Mouse (Mus musculus) kidney, postnatal 0 days (tissue): ENCODE data around the gene Il24. TPM values are rescaled to one million over a fixed set of nuclear protein-coding genes. Genes with fewer than 3 reads are reported as not detected.
A peak's percentile ranks its signal among the peaks of the same experiment; 100 is the strongest.

ENCODE experiments used
- ATAC-seq: fragments of 200-750 bp; cut with Nextera tagmentation; replicated peaks from 2 replicates; pipeline ENCODE4 v1.8.0; 2017; ENCODE audit warnings: low read depth, moderate number of reproducible peaks, moderate TSS enrichment, moderate library complexity; ENCODE audit not compliant: low FRiP score
- DNase-seq: peaks from one replicate; pipeline ENCODE4 v3.0.0-alpha.2; 2016; ENCODE audit warnings: low spot score
- H3K27ac ChIP-seq: fragments of 300-500 bp; sonication (generic); 2 replicates; pipeline ENCODE4 v1.5.1; 2014; ENCODE audit warnings: mild to moderate bottlenecking
- H3K27me3 ChIP-seq: fragments of 300-500 bp; sonication (generic); 2 replicates; pipeline ENCODE4 v1.6.1; 2014; ENCODE audit warnings: low read length, mixed read lengths; ENCODE audit not compliant: insufficient read depth
- H3K36me3 ChIP-seq: fragments of 300-500 bp; sonication (generic); 2 replicates; pipeline ENCODE4 v1.6.1; 2014; ENCODE audit warnings: low read length, mixed read lengths; ENCODE audit not compliant: insufficient read depth
- H3K4me1 ChIP-seq: fragments of 300-500 bp; sonication (generic); replicated peaks from 2 replicates; pipeline ENCODE4 v1.6.1; 2014; ENCODE audit warnings: antibody characterized with exemption, low read length, mixed read lengths; ENCODE audit not compliant: insufficient read depth
- H3K4me2 ChIP-seq: fragments of 300-500 bp; sonication (generic); 2 replicates; pipeline ENCODE4 v1.6.1; 2014; ENCODE audit warnings: mild to moderate bottlenecking, low read length, moderate library complexity, mixed read lengths
- H3K4me3 ChIP-seq: fragments of 300-500 bp; sonication (generic); replicated peaks from 2 replicates; pipeline ENCODE4 v1.5.1; 2014; ENCODE audit warnings: low read depth, low read length
- H3K9ac ChIP-seq: fragments of 300-500 bp; sonication (generic); 2 replicates; pipeline ENCODE4 v1.6.1; 2014; ENCODE audit warnings: low read depth, low read length
- H3K9me3 ChIP-seq: fragments of 300-500 bp; sonication (generic); replicated peaks from 2 replicates; pipeline ENCODE4 v1.6.1; 2016; ENCODE audit warnings: low read length, inconsistent platforms, mixed read lengths
- CTCF ChIP-seq: IDR thresholded peaks from 2 replicates; pipeline ENCODE4 v1.5.1; 2016; ENCODE audit warnings: antibody characterized with exemption, low read depth, mild to moderate bottlenecking, moderate library complexity
- WGBS: fragments of 180-500 bp; shearing (Covaris S2); extraction: QIAGEN DNeasy Blood & Tissue Kit; methylation state at CpG from one replicate; pipeline ENCODE4 v1.1.7; 2014; 5-methylcytosine and 5-hydroxymethylcytosine counted together
- polyA plus RNA-seq: library from polyadenylated mRNA; unstranded; fragments of >200 nt; fragmentation: Nextera tagmentation; extraction: Ambion mirVana; gene quantifications from 2 replicates; pipeline ENCODE4 v1.2.1, GENCODE M21; 2015

Gene Il24
- polyA plus RNA-seq, 1 experiment from 2014 or later = not detected

GRCm38 (mm10) chr1:130844516-130844915 is 42.7 kb downstream of the Il24 start:
- 92% methylated on average over 7 of the region's 7 CpGs for WGBS
- Histone ChIP-seq H3K4me2 (no peak overlapping the region), H3K9ac (no peak overlapping the region), H3K36me3 (no peaks in the 10 kb centered on the region), H3K4me3 (no peak overlapping the region), H3K9me3 (no peaks in the 10 kb centered on the region), H3K27ac (no peak overlapping the region), H3K27me3 (no peaks in the 10 kb centered on the region), H3K4me1 (0 out of 2 replicates have a peak, but pooled peaks cover 4% of the 10 kb centered on the region)
- ATAC-seq (no peak), DNase-seq (no peak)
- TF ChIP-seq CTCF = no peak

GRCm38 (mm10) chr1:130841621-130842020 is 45.6 kb downstream of the Il24 start:
- no peaks in the 10 kb centered on the region for H3K9me3 ChIP-seq
- H3K4me2 ChIP-seq = no peak overlapping the region
- ATAC-seq = no peak
- no peak for TF ChIP-seq CTCF
- 57% methylated on average over 7 of the region's 7 CpGs for WGBS
- H3K27ac ChIP-seq = no peak overlapping the region
- H3K4me1 ChIP-seq = 0 out of 2 replicates have a peak, but pooled peaks cover 4% of the 10 kb centered on the region
- no peak overlapping the region for H3K9ac ChIP-seq
- H3K4me3 ChIP-seq = no peak overlapping the region
- no peak for DNase-seq
- H3K36me3 ChIP-seq = no peaks in the 10 kb centered on the region
- no peaks in the 10 kb centered on the region for H3K27me3 ChIP-seq

DNA sequence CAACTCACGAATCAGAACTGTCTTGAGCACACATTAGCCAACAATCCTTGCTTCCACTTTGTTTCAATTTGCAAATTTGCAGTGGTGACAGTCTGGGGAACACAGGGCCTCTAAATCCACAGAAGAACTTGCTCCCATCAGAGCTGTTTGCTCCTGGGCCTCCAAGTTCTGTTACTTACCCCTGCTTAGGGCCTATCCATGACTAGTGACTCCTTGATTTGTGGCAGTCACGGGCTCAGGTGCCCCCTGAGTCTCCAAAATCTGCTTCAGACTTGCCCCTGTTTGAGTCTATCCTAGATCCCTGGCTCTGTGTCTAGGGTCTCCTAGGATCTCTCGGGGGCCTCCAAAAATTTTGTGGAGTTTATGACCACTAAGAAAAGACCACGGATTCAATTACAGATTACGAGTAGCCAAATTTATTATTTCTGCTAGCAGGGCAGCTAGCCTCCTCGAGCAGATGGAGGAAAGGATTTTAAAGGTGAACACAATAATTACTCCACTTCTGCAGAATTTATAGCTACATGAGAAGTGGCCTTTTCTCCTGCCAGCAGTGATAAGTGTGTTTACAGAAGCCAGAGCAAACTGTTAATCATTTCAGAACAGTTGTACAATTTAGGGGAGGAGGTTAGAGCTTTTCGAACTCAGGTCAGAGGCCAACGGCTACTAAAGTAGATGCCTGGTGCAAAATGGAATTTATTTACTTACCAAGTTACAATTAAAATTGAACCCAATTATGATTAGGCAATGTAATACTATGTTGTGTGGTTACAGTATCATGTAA is 46.5 kb downstream of the Il24 start:
- H3K4me1 ChIP-seq = 0 out of 2 replicates have a peak, but pooled peaks cover 4% of the 10 kb centered on the region
- H3K36me3 ChIP-seq = no peaks in the 10 kb centered on the region
- H3K9me3 ChIP-seq = no peaks in the 10 kb centered on the region
- no peak for ATAC-seq
- H3K27ac ChIP-seq = no peak overlapping the region
- H3K9ac ChIP-seq = no peak overlapping the region
- H3K4me3 ChIP-seq = no peak overlapping the region
- no peak for TF ChIP-seq CTCF
- DNase-seq = peak; percentile 63
- H3K27me3 ChIP-seq = no peaks in the 10 kb centered on the region
- WGBS = 22% methylated on average over 8 of the region's 8 CpGs
- H3K4me2 ChIP-seq = no peak overlapping the region

- 52% methylated on average over 6 of the region's 6 CpGs for WGBS
- Histone ChIP-seq H3K27me3 (no peaks in the 10 kb centered on the region), H3K4me3 (no peak overlapping the region), H3K36me3 (no peaks in the 10 kb centered on the region), H3K4me2 (no peak overlapping the region), H3K9ac (no peak overlapping the region), H3K4me1 (0 out of 2 replicates have a peak, but pooled peaks cover 4% of the 10 kb centered on the region), H3K9me3 (no peaks in the 10 kb centered on the region), H3K27ac (no peak overlapping the region)
- DNase-seq (peak; percentile 38), ATAC-seq (no peak)
- TF ChIP-seq CTCF = peak; percentile 50
Observed at GRCm38 (mm10) chr1:130838288-130838687, 49.0 kb downstream of the Il24 start.

DNA sequence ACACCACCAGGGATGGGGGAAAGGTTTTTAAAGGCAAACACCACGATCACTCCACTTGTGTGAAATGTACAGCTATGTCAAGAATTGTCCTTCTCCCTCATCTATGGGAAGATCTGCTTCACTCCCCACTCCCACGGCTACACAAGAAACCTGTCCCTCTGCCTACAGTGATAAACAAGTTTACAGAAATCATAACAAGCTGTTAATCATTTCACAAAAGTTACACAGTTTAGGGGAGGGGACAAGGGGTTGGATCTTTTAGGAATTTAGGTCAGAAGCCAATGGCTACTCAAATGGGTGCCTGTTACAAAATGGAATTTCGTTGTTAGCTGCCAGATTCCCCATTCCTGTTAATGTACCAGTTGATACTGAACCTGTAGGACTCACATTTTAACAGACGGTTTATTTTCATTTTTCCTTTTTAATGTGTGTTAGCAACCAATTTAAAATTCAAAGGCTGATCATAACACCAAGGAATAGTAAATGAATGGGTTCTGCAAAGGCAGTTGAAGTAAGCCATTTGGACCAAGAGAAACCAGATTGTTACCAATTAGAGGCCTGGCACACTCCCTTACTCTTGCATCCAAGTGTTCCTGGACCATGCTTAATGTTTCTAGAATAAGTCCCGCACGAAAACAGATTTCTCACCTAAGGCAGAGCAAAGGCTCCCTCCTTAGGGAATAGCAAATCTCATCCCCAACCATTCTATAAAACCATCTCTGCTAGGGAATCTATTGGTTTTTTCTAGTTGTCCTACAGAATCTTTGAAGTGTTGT is 51.9 kb downstream of the Il24 start:
- Histone ChIP-seq H3K9me3 (no peaks in the 10 kb centered on the region), H3K27ac (no peak overlapping the region), H3K4me3 (no peak overlapping the region), H3K9ac (no peak overlapping the region), H3K36me3 (no peaks in the 10 kb centered on the region), H3K4me1 (0 out of 2 replicates have a peak, but pooled peaks cover under 1% of the 10 kb centered on the region), H3K27me3 (no peaks in the 10 kb centered on the region), H3K4me2 (no peak overlapping the region)
- no peak for DNase-seq
- TF ChIP-seq CTCF = no peak
- ATAC-seq = no peak
- 81% methylated on average over 6 of the region's 6 CpGs for WGBS

- H3K36me3 ChIP-seq = no peaks in the 10 kb centered on the region
- WGBS = 42% methylated on average over 5 of the region's 5 CpGs
- H3K27me3 ChIP-seq = no peaks in the 10 kb centered on the region
- no peak overlapping the region for H3K4me2 ChIP-seq
- TF ChIP-seq CTCF = no peak
- ATAC-seq (peak; percentile 54; the same call in 1 of the 2 replicates), DNase-seq (peak; percentile 67)
- H3K4me3 ChIP-seq = no peak overlapping the region
- no peaks in the 10 kb centered on the region for H3K4me1 ChIP-seq
- H3K9ac ChIP-seq = no peak overlapping the region
- H3K27ac ChIP-seq = no peak overlapping the region
- no peaks in the 10 kb centered on the region for H3K9me3 ChIP-seq
Observed at GRCm38 (mm10) chr1:130832230-130833149, 54.8 kb downstream of the Il24 start.

Other genes starting within 250 kb of the Il24 start
- gene C4bp, start 225.8 kb downstream of the Il24 start, polyA plus RNA-seq = 3.6 and 4.8 TPM in 2 replicates
- not detected in 2 replicates for gene Gm29427, start 171.7 kb downstream of the Il24 start, polyA plus RNA-seq
- 9.7 and 11.5 TPM in 2 replicates for gene Yod1, start 170.1 kb downstream of the Il24 start, polyA plus RNA-seq
- gene Pfkfb2, start 158.2 kb downstream of the Il24 start, polyA plus RNA-seq = 6.7 and 7.3 TPM in 2 replicates
- gene AA986860, start 155.5 kb downstream of the Il24 start, polyA plus RNA-seq = 15.3 and 17.7 TPM in 2 replicates
- 0.08 TPM in 1 of 2 replicates, not detected in the other for gene Fcamr, start 86.6 kb downstream of the Il24 start, polyA plus RNA-seq
- gene Pigr, start 60.8 kb downstream of the Il24 start, polyA plus RNA-seq = 0.05 and 0.11 TPM in 2 replicates
- 0.24 and 0.46 TPM in 2 replicates for gene Fcmr, start 21.8 kb downstream of the Il24 start, polyA plus RNA-seq
- gene Il20, start 24.0 kb upstream of the Il24 start, polyA plus RNA-seq = not detected in 2 replicates
- gene Il19, start 52.7 kb upstream of the Il24 start, polyA plus RNA-seq = 0.18 TPM in 1 of 2 replicates, not detected in the other
- 0.14 TPM in 1 of 2 replicates, not detected in the other for gene Il10, start 132.4 kb upstream of the Il24 start, polyA plus RNA-seq
- gene Mapkapk2, start 210.4 kb upstream of the Il24 start, polyA plus RNA-seq = 50.1 and 55.9 TPM in 2 replicates